Mouse (Mus musculus): ENCODE results near the gene Sec14l4. TPM values are rescaled to one million over a fixed set of nuclear protein-coding genes. Genes with fewer than 3 reads are reported as not detected.
"Not testable (repeated sequence)": the region's sequence is repeated elsewhere in the genome, so short reads cannot be mapped to it uniquely, and the experiment has no call there.

Sec14l4 gene
- polyA plus RNA-seq, 1 experiment from 2014 or later = not detected

DNA sequence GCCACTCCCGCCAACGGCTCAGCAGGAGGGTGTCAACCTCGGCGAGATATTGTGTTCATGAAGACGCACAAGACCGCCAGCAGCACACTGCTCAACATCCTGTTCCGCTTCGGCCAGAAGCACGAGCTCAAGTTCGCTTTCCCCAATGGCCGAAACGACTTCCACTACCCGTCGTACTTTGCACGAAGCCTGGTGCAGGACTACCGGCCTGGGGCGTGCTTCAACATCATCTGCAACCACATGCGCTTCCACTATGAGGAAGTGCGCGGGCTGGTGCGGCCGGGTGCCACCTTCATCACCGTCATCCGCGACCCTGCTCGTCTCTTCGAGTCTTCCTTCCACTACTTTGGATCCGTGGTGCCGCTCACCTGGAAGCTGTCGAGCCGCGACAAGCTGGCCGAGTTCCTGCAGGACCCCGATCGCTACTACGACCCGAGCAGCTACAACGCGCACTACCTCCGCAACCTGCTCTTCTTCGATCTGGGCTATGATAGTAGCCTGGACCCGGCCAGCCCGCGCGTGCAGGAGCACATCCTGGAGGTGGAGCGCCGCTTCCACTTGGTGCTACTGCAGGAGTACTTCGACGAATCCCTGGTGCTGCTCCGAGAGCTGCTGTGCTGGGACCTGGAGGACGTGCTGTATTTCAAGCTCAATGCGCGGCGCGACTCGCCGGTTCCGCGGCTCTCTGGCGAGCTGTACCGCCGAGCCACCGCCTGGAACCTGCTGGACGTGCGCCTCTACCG, 33.1 kb upstream of the Sec14l4 start:
- ATAC-seq = no peak
- Histone ChIP-seq H3K36me3 (no peaks in the 10 kb centered on the region), H3K9me3 (no peaks in the 10 kb centered on the region), H3K9ac (replicated peaks) (0 out of 2 replicates have a peak overlapping the region, but pooled peaks have one; percentile 23), H3K4me2 (replicated peaks) (peak overlapping the region; percentile 49), H3K27ac (no peak overlapping the region), H3K27me3 (peaks cover 45% of the 10 kb centered on the region), H3K4me3 (replicated peaks) (peak overlapping the region; percentile 30), H3K4me1 (replicated peaks) (peaks cover 8% of the 10 kb centered on the region; the same call in 1 of the 2 replicates)
- WGBS = 7% methylated on average over 66 of the region's 66 CpGs

DNA sequence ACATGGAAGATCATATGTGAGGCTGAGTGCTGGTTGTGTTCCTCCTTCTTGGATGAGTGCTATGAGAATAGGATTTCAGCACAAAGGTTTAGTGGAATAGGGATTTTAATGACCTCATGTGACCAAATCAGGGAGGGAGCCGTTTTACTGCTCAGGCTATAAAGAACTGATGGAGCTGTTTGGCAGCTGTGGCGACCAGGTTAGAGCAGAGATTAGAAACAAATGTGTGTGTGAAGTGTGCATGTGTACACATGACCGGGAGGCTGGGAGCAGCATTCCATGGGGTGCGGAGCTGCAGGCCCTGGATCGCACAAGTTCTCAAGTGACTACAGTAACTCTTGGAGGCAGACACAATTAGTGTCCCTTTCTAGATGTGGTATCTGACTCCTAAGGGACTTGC, 31.7 kb upstream of the Sec14l4 start:
- H3K4me2 ChIP-seq (replicated peaks) = no peak overlapping the region
- WGBS = 90% methylated on average over 5 of the region's 5 CpGs
- H3K36me3 ChIP-seq = no peaks in the 10 kb centered on the region
- H3K9me3 ChIP-seq = no peaks in the 10 kb centered on the region
- no peak overlapping the region for H3K4me3 ChIP-seq (replicated peaks)
- peaks cover 45% of the 10 kb centered on the region for H3K27me3 ChIP-seq
- no peak overlapping the region for H3K27ac ChIP-seq
- ATAC-seq = no peak
- H3K4me1 ChIP-seq (replicated peaks) = peaks cover 8% of the 10 kb centered on the region; the same call in 1 of the 2 replicates
- H3K9ac ChIP-seq (replicated peaks) = no peak overlapping the region

DNA sequence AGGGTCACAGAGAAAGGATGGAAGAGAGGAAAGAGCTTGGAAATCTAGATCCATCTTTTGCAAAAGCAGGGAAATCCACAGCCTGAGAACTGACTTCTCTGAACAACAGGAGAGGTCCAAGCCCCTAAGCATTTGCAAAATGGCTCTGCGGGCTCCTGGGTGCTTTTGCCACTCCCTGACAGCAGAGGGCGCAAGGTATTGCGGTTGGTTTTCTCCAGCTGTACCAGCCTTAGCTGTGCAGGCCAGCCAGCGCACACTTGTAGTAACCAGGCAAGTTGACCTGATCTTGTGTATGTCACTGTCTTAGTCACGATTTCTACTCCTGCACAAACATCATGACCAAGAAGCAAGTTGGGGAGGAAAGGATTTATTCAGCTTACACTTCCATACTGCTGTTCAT, 29.7 kb upstream of the Sec14l4 start:
- Histone ChIP-seq H3K9ac (replicated peaks) (no peak overlapping the region), H3K4me2 (replicated peaks) (no peak overlapping the region), H3K9me3 (no peaks in the 10 kb centered on the region), H3K36me3 (no peaks in the 10 kb centered on the region), H3K4me3 (replicated peaks) (no peak overlapping the region), H3K27ac (no peak overlapping the region), H3K27me3 (peaks cover 43% of the 10 kb centered on the region), H3K4me1 (replicated peaks) (peaks cover 8% of the 10 kb centered on the region; the same call in 1 of the 2 replicates)
- 0 out of 2 replicates have a peak, but pooled peaks have one; percentile 53 for ATAC-seq
- WGBS = 11% methylated on average over 5 of the region's 5 CpGs

DNA sequence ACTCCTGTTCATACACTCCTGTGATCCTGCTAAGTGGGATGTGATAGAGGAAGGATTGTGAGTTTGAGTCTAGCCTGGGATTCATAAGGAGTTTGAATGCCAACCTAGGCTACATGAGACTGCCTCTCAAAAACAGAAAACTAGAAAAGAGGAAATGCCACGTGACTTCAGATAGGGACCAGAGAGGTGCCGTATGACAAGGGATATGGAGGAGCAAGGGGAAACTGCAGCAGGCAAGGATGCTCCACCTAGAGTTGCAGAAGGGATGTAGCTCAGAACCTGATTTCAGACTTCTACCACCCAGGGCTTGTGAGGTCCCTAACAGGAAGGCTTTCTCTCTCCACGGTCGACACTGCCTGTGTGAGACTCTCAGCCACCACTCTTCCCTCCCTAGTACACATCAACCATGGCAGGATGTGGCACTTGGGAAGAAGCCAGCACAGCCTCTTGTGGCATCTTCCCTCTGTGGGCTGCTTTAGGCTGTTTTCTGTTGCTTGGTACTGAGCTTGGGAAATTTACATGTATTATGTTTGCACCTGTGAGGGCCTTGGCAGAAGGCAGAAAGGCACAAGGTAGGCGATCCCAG, 25.9 kb upstream of the Sec14l4 start:
- ATAC-seq = no peak
- Histone ChIP-seq H3K9me3 (no peaks in the 10 kb centered on the region), H3K4me3 (replicated peaks) (no peak overlapping the region), H3K36me3 (no peaks in the 10 kb centered on the region), H3K27ac (no peak overlapping the region), H3K9ac (replicated peaks) (no peak overlapping the region), H3K4me2 (replicated peaks) (no peak overlapping the region), H3K4me1 (replicated peaks) (no peaks in the 10 kb centered on the region), H3K27me3 (peaks cover 7% of the 10 kb centered on the region)
- WGBS = 79% methylated on average over 5 of the region's 5 CpGs

DNA sequence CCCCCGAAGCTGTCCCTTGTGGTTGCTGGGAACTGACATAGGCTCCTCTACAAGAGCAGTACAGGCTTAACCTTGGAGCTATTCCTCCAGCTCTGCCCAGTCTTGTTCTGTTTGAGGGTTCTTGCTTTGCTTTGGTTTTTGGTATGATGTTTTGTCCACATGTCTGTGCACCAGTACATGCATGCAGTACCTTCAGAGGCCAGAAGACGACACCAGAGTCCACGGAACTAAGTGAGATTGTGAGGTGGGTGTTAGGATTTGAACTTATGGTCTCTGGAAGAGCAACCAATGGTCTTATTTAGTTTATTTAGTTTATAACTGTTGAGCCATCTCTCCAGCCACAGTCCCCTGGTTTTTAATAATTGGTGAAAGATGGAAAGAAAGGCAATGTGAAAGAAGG, 24.8 kb upstream of the Sec14l4 start:
- H3K27me3 ChIP-seq = no peaks in the 10 kb centered on the region
- H3K4me3 ChIP-seq (replicated peaks) = no peak overlapping the region
- no peak overlapping the region for H3K9ac ChIP-seq (replicated peaks)
- no peak overlapping the region for H3K27ac ChIP-seq
- WGBS = 81% methylated on average over 3 of the region's 3 CpGs
- H3K4me1 ChIP-seq (replicated peaks) = no peaks in the 10 kb centered on the region
- no peak for ATAC-seq
- H3K36me3 ChIP-seq = no peaks in the 10 kb centered on the region
- no peaks in the 10 kb centered on the region for H3K9me3 ChIP-seq
- no peak overlapping the region for H3K4me2 ChIP-seq (replicated peaks)

DNA sequence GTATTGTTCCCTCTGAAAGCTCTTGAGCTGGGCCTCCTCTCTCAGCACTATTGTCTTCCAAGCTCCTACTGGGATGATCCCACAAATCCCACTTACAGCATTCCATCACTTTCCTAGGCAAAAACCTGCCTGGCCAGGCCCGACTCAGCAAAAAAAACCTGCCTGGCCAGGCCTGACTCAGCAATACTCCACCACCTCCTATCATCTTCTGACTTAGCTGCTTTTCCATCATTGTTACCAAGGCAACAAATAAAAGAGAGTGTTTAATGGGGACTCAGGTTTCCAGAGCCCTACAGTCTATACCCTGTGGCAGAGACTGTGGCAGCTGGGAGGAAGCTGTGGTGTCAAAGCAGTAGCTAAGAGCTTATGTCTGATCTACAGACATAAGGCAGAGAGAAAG, 18.6 kb upstream of the Sec14l4 start:
- H3K36me3 ChIP-seq = no peaks in the 10 kb centered on the region
- 0 out of 2 replicates have a peak, but pooled peaks cover 10% of the 10 kb centered on the region for H3K9me3 ChIP-seq
- no peak overlapping the region for H3K9ac ChIP-seq (replicated peaks)
- H3K4me3 ChIP-seq (replicated peaks) = no peak overlapping the region
- 44% methylated on average over 1 of the region's 1 CpGs for WGBS
- no peaks in the 10 kb centered on the region for H3K4me1 ChIP-seq (replicated peaks)
- ATAC-seq = no peak
- no peak overlapping the region for H3K4me2 ChIP-seq (replicated peaks)
- no peaks in the 10 kb centered on the region for H3K27me3 ChIP-seq
- H3K27ac ChIP-seq = no peak overlapping the region

DNA sequence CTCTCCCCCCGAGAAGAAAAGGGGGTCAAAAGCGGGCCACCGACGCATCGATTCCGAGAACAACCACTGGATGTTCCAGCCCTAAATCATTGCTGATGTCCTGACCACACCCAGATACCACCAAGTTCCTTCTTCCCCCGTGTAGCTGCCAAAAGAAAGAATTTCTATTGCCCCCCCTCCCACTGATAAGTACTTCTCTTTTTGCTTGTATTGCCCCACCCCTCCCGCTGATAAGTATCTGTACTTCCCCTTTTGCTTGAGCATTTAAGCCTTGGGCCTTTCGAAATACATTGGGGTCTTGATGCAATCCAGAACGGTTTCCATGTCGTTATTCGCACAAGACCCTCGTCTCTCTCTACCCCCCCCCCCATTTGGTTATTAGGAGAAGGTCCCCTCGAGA, 15.5 kb upstream of the Sec14l4 start:
- H3K4me2 ChIP-seq (replicated peaks) = not testable (repeated sequence)
- WGBS = 90% methylated on average over 14 of the region's 14 CpGs

DNA sequence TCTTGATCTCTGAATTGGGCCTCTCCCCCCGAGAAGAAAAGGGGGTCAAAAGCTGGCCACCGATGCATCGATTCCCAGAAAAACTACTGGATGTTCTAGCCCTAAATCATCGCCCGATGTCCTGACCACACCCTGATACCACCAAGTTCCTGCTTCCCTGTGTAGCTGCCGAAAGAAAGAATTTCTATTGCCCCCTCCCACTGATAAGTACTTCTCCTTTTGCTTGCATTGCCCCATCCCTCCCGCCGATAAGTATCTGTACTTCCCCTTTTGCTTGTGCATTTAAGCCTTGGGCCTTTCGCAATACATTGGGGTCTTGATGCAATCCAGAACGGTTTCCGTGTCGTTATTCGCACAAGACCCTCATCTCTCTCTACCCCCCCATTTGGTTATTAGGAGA, 9.2 kb upstream of the Sec14l4 start:
- H3K27me3 ChIP-seq; H3K27ac ChIP-seq; H3K4me1 ChIP-seq (replicated peaks); ATAC-seq; H3K4me2 ChIP-seq (replicated peaks); H3K9ac ChIP-seq (replicated peaks); H3K4me3 ChIP-seq (replicated peaks); H3K9me3 ChIP-seq; H3K36me3 ChIP-seq: not testable (repeated sequence)
- WGBS = 95% methylated on average over 13 of the region's 13 CpGs

More for the DNA sequence above, 15.5 kb upstream of the Sec14l4 start:
- not testable (repeated sequence) for H3K9ac ChIP-seq (replicated peaks); H3K4me1 ChIP-seq (replicated peaks); H3K36me3 ChIP-seq; H3K27me3 ChIP-seq; ATAC-seq; H3K9me3 ChIP-seq; H3K27ac ChIP-seq; H3K4me3 ChIP-seq (replicated peaks)

DNA sequence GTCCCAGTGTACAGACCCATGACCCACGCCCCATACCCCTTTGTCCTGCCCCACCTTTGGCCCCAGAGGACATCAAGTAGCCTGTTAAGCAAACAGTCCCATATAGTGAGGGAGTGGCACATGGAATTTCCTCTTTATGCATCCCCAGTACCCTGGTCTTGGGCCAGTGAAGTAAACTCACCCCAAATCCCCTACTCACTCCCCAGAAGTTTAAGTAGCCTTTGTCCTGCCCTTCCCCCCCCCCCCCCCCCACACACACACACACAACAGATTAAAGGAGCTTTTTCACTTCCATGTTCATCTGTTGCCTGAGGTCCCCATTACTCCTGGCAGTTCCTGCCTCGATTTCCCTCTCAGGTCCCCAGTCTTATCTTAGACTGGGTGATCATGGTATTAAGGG, 7.9 kb upstream of the Sec14l4 start:
- no peak overlapping the region for H3K27ac ChIP-seq
- H3K4me2 ChIP-seq (replicated peaks) = no peak overlapping the region
- H3K9ac ChIP-seq (replicated peaks) = no peak overlapping the region
- whole genome bisulfite sequencing = 83% methylated on average over 2 of the region's 2 CpGs
- no peaks in the 10 kb centered on the region for H3K27me3 ChIP-seq
- ATAC-seq = no peak
- H3K4me1 ChIP-seq (replicated peaks) = no peaks in the 10 kb centered on the region
- H3K4me3 ChIP-seq (replicated peaks) = no peak overlapping the region
- H3K36me3 ChIP-seq = no peaks in the 10 kb centered on the region
- H3K9me3 ChIP-seq = no peaks in the 10 kb centered on the region

DNA sequence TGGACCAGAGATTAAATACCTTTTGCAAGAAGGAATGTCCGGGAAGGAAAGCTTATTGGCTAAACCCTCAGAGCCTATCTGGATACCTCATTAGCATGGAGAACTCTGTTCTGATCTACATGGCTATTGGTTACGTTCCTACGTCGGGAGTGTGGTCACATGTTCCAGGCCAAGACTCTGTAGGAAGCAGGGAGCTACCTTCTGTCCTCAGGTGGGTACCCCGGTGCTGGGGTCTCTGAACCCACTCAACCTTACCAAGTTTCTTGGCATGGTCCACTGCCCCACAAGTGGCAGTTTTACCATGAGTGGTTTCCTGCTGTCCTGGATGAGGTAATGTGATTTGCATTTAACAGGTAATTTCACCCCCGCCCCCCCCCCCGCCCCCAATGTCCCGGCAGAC, 4.2 kb upstream of the Sec14l4 start:
- WGBS = 88% methylated on average over 8 of the region's 8 CpGs
- H3K36me3 ChIP-seq = no peaks in the 10 kb centered on the region
- no peaks in the 10 kb centered on the region; the same call in 1 of the 2 replicates for H3K9me3 ChIP-seq
- H3K4me3 ChIP-seq (replicated peaks) = no peak overlapping the region
- no peaks in the 10 kb centered on the region for H3K4me1 ChIP-seq (replicated peaks)
- H3K27ac ChIP-seq = no peak overlapping the region
- no peak overlapping the region for H3K4me2 ChIP-seq (replicated peaks)
- no peak for ATAC-seq
- no peak overlapping the region for H3K9ac ChIP-seq (replicated peaks)
- peaks cover 3% of the 10 kb centered on the region; the same call in 1 of the 2 replicates for H3K27me3 ChIP-seq

DNA sequence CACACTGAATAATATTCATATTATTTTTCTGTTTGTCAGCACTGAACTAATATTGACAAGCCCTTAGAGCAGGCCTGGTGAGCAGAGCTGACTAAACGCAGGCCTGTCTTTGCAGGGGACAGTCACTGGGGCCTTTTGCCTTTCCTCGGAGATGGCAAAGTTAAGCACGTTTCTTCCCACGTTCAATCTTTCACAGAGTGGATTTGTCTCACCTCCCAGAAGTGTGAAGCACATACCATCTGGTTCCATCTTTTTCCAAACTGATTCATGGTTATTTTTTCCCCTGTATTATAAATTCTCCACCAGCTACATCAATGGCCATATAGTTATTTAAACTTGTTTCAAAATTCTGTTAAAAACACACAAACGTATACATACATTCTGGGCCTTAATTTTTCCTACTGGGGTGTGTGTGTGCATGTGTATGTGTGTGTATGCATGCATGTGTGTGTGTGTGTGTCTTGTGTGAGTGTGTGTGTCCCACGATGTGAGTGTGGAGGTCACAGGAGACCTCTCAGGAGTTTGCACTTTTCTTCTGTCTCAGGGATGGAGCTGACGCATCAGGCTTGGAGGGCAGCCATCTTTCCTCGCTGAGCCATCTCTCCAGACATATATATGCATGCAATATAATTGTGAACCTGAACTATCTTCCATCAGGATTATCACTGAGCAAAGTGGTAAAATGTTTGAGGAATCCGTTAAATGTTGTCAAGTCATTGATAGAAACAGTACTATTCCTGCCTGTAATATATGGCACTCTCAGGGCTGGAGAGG, 3.5 kb upstream of the Sec14l4 start:
- no peaks in the 10 kb centered on the region for H3K36me3 ChIP-seq
- peaks cover 3% of the 10 kb centered on the region; the same call in 1 of the 2 replicates for H3K27me3 ChIP-seq
- H3K9me3 ChIP-seq = no peaks in the 10 kb centered on the region; the same call in 1 of the 2 replicates
- no peak overlapping the region for H3K9ac ChIP-seq (replicated peaks)
- no peaks in the 10 kb centered on the region for H3K4me1 ChIP-seq (replicated peaks)
- WGBS = 81% methylated on average over 9 of the region's 9 CpGs
- no peak overlapping the region for H3K27ac ChIP-seq
- ATAC-seq = no peak
- no peak overlapping the region for H3K4me2 ChIP-seq (replicated peaks)
- no peak overlapping the region for H3K4me3 ChIP-seq (replicated peaks)

DNA sequence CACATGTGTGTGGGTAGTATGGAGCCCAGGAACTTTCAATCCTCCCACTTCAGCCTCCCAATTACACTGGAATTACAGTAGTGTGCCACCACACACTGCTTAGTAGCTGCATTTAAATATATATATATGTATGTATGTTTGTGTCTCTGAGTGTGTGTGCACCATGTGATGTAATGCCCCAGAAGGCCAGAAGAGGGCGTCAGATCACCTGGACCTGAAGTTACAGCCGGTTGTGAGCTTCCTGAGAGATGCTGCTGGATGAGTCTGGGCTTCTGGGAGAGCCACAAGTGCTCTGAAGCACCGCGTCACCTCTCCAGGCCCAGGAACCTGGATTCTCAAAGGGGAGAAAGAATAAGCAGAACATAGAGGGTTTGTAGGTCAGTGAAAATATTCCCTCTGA, 1.9 kb upstream of the Sec14l4 start:
- Histone ChIP-seq H3K36me3 (no peaks in the 10 kb centered on the region), H3K4me2 (replicated peaks) (no peak overlapping the region), H3K4me1 (replicated peaks) (no peaks in the 10 kb centered on the region), H3K27me3 (peaks cover 3% of the 10 kb centered on the region; the same call in 1 of the 2 replicates), H3K4me3 (replicated peaks) (no peak overlapping the region), H3K27ac (no peak overlapping the region), H3K9me3 (no peaks in the 10 kb centered on the region; the same call in 1 of the 2 replicates), H3K9ac (replicated peaks) (no peak overlapping the region)
- ATAC-seq = no peak
- 72% methylated on average over 4 of the region's 4 CpGs for WGBS
